Mouse (Mus musculus) urinary bladder, postnatal 4 days (tissue): ENCODE measurements around the gene Sh2d1b2.
"Not testable (repeated sequence)": the region's sequence is repeated elsewhere in the genome, so short reads cannot be mapped to it uniquely, and the experiment has no call there.

Experiments used
- DNase-seq, 2 experiments: peaks; one replicate each; pipeline ENCODE4 v3.0.0; 2021 to 2022; ENCODE audit warnings: low spot score in 2 of 2

Sh2d1b2 gene

DNA sequence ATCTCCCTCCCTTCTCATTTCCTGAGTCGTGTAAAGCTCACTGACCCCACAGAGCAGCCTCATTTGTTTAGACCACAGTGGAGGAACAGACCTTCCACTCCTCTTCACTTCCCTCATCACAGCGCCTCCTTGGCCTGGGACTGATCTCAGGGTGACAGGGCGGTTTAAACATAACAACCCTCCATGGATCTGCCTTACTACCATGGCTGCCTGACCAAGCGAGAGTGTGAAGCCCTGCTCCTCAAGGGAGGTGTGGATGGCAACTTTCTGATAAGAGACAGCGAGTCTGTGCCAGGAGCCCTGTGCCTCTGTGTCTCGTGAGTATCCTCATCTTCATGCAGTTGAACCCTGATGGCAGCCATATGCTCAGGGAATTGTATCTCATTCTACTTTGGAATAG lies at the start of gene Sh2d1b2:
Gene Sh2d1b2 (plus strand): TSS at position 62 of the 400 bp plus-strand sequence.
- DNase-seq: not testable (repeated sequence)

DNA sequence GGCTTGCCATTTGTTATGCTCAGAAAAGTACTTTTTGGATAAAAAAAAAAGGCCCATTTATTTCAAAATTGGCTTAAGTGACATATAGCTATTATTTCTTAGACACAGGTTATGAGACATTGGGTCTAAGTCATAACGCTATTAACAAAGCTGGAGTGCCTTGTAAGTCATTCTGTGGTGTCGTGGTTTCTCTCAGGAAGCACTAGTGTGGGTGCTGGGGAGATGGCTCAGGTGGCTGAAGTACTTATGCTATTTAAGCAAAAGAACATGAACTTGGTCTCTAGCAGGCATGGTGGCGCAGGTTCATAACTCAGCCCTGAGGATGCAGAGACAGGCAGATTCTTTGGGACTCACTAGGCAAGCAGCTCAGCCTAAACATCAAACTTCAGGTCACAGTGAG lies 47.4 kb upstream of the Sh2d1b2 start:
- DNase-seq: no peak

DNA sequence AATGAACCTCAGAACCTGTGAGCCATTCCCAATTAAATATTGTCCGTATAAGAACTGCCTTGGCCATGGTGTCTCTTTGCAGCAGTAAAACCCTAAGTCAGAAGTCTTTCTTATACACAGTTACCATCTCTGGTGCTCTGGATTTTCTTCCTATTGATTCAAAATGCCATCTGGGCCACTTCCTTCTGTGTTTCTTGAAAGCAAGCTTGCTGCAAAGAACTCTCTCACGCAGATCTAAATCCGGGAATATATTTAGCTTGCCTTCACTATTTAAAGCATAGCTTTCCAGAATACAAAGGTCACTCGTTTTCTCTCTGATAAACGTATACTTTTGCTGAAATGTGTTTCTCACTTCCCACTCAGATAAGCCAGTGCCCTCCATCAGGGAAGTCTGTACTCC lies 46.0 kb upstream of the Sh2d1b2 start:
- no peak for DNase-seq

DNA sequence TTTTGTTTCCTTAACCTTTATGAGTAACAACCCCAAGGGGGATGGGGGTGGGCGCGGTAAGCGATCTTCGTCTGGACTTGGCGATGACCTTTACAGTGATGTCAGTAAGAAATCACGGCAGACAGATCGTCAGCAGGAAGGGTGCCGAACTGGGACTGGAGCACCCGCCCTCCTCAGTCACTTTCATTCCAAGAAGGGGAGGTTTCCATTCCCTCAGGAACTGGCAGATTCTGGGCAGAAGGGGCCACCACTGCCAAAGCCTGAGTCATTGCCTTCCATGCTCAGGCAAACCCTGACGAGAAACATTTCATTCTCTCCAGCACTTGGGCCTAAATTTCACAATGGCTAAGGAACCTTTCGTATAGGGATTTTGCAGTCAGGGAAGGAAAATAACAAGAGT lies 43.9 kb upstream of the Sh2d1b2 start:
- peak in 1 of 2 experiments; percentile 60 for DNase-seq

DNA sequence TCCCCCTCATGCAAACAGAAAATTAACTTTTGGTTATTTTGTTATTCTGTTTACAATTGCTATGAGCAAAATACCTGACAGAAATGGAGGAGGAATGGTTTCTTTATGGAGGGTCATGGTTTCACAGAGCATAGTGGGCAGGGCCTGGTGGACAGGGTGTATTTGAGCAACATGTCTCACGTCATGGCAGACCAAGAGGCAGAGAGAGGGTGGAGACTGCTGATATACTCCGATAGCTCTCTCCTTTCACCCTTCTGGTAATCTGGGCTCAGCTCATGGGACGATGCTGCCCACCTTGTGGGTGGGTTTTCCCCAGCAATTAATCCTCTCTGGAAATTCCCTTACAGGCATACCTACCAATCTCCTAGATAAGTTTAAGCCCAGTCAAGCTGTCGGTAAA lies 42.3 kb upstream of the Sh2d1b2 start:
- DNase-seq: no peak

DNA sequence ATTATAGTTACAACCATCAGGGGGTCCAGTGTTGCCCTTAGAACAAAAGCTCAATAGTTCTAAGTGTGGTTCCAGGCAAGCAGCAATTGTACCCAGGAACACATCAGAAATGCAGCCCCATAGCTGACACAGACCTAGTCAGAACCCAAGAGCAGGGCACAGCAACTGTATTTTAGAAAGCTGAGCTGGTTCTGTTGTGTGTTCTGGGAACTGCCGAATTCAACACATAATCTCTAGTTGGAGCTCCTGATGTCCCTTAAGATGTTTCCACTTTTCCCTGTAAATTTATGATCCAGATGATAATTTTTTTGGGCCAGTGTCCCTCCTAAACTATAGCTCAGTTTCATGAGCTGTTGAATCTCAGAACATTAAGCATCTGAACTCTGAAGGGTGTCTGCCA lies 40.6 kb upstream of the Sh2d1b2 start:
- no peak for DNase-seq

DNA sequence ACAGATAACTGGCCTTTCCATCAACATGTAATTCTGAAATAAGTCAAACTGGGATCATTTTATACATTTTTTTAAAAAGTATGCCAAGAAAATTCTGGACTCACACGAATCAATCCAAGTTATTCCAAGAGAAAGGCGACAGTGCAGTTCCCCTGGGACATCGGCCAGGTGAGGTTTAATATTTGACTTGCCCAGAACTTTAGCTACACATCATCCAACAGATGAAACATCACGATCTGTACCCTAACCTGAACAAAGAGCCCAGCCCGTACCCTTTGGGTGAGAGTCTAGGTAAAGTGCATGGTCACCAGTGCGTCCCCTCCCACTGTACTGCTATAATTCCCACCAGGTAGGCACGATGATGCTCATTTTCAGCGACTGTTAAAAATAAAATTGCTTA lies 36.3 kb upstream of the Sh2d1b2 start:
- DNase-seq: no peak

DNA sequence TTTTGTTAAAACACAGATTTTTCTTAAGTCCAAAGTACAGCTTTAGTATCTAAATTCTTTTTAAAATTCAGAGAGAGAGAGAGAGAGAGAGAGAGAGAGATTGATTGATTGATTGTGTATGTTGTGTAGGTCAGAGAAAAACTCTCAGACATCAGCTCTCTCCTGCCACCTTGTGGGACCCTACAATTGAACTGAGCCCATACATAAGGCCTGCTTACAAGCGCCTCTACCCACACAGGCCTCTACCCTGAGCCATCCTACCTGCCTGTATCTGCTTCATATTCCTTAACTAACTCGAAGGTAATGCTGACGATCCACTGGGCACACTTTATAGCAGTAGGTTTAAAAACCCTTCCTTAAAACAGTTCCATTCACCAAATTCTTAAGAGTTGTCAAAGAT lies 32.2 kb upstream of the Sh2d1b2 start:
- no peak for DNase-seq

DNA sequence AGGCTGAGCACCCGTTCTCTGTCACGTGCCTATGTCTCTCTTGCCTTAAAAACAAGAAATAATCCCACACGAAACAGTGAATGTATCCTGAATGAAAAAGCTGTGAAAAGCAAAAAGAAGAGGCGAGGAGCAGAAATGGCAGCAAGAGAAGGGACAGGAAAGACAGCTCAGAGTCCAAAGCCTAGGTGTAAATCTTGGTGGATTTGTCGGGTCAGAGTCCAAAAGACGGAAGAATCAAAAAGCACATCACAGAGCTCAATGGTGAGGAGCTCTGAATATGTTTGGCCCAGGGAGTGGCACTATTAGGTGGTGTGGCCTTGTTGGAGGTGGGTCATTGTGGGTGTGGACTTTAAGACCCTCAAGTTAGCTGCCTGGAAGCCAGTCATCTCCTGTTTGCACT lies 26.2 kb upstream of the Sh2d1b2 start:
- DNase-seq: no peak

DNA sequence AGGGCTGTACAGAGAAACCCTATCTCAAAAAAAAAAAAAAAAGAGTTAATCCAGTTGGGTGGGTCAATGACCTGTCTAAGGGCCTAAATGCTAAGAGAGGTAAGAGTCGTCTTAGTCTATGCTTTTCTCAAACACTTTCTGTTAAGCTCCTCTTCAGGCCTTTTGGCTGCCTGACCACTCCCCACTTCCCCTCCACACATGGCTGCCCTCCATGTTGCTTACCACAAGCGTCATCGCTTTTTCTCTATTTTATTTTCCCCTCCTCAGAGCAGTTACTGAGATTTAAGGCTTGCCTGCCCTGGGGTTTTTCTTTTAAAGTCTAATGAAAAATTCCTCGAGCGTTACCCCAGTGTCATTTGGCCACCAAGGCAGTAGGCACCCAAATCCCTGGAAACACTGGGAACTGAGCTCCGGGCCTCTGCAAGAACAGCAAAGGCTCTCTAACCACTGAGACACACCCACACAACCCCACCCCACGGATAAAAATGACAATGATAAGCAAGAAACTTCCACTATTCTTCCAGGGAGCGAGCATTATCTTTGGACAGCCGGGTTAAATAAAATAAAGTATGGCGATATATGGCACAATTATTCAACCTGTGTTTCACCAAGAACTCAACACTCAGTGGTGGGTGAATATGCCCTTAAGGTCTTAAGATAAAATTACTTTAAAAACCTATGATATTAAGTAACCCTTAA lies 19.2 kb upstream of the Sh2d1b2 start:
- no peak for DNase-seq

DNA sequence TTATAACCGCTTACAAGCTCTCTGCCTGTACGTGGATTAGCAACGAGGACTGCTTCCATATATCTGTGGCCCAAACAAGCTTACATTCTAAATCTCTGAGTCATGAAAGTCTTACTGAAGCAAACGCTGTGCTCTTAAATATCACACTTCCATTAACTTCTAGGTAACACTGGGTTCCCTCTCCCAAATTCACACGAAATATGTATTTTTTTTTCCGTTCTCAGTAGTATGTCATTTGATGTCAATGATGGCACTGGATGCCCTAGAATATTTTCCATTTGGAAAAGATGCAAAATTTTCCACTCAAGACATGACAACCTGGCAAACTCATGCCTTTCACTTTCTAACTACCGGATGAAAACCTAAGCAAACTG lies 18.2 kb upstream of the Sh2d1b2 start:
- DNase-seq: no peak

DNA sequence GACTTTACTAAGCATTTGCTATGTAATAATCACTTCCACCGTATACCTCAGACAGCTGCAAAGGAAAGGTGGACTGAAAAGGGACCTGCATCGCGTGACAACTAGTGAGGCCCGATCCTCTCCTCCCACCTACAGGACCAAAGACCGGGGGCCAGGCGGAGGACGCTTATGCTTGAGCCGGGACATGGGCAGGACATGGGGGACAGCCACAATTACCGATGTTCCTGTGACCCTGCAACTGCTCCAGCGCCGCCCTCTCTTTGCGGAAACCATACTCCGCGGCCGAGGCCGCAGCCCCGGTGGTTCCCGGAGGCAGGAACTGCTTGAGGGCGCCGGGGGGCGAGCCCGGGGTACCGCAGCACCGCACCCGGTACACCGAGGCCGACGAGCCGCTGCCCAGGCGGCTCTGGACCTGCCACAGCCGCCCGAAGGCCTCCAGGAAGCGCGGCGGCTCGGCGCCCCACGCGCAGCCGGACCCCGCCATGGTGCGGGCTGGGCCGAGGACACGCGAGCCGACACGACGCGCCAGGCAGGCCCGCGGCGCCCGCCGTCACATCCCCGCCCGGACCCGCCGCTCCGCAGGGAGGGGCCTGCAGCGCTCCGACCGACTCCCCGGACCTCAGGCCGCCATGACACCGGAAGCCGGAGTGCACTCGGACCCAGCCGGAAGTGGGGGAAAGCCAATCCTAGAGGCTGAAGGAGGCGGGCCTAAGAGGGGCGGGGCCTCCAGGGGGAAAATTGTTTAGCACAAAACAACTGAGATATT lies 17.6 kb upstream of the Sh2d1b2 start, which contains the start of gene Uhmk1:
Gene Uhmk1 (minus strand): TSS at position 641 of the 766 bp plus-strand sequence.
- peak; percentile 84 to 90 for DNase-seq

DNA sequence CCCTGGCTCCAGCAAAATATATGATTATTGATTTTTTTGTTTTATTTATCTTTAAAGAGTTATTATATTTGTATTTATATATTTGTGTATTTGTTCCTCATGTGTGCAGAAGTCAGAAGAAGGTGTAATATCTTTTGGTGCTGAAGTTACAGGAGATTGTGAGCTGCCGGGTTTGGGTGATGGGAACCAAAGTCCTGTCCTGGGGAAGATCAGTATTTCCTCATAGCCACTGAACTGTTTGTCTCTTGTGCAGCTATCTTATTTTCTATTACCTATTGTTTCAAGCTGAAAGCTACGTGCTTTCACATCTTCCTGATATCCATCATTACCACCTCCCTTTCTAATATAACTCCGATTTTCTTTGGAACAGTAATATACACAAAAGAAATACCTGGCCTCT lies 17.0 kb upstream of the Sh2d1b2 start:
- DNase-seq: no peak

DNA sequence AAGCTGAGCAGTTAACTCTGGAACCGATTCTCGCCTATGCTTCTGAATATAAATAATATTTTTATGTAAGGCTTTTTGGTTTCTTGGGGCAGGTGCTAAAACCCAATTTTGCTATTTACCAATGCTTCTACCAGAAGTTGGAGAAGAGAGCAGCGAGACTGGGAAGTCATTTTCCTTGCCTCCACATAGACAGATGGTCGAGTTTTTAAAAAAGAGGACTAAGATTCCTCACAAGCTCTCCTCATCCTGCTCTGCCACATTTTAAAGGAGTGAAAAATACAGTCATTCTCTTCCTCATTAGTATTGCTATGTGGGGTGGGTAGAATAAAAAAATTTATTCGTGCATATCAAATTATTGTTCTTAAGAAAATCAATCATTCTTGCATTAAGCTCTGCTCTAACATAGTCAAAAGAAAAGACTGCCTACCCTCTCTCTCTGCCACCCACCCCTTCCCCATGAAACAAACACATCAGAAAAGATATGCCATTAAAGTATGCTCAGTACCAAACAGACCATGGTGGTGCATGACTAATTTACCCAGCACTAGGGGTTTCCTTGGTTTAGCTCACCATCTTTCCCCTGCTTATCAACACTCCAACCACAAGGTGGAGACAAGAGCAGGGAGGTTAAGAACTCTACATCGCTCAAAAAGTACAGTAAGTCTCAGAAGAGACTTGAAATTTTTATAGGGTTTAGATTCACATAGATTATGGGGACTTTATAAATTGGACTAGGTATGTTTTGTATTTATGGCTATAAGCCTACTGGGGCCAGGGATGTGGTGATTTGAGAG lies 14.3 kb upstream of the Sh2d1b2 start:
- no peak for DNase-seq

DNA sequence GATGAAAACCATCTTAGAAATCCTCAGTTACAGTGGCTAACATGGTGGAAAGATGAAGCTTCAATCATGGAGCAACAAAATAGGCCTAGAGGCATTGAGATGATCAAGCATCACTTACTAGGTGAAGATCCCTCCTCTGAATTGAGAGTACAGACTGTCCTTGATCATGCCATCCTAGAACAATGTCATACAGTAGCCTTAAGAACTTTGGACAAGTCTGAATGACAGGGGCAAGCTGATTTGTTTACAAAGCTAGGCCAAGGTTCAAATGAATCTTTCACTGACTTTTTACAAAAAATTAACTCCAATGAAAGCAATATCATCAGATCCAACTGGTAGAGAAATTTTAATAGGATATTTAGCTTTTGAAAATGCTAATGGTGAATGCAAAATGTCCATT lies 12.2 kb upstream of the Sh2d1b2 start:
- no peak for DNase-seq

DNA sequence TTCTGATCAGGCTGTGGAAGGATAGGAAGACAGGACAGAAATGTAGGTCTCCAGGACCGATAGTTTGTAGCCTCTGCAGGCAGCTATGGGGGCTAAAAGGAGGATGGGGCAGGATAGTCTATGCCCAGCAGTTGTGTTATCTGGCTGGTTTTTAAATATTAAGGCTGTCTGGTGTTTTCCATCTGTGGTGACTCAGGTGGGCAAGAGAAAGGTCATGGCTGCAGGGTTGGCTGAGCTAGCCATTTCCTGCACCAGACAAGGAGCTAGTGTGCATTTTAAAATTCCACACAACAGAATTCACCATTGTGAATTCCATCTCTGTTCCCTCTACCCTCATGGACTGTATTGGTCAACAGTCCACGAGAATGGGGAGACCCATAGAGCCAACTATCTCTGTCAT lies 9.3 kb upstream of the Sh2d1b2 start:
- DNase-seq: no peak

DNA sequence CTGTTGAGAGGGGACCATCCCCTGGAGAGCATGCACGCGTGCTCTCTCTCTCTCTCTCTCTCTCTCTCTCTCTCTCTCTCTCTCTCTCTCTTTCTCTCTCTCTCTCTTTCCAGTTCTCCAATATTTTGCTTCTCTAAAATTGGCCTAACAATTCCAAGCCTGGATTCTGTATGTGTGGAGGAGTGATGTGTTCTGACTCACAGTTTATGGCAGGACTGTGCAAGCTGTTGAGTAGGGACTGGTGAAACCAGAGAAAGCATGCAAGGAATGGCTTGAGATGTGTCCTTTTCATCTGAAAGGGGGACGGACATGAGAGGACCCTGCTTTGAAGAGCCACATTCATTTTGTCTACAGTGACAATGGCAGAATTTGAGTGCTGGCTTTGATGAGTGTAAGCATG lies 12.5 kb downstream of the Sh2d1b2 start:
- no peak for DNase-seq

DNA sequence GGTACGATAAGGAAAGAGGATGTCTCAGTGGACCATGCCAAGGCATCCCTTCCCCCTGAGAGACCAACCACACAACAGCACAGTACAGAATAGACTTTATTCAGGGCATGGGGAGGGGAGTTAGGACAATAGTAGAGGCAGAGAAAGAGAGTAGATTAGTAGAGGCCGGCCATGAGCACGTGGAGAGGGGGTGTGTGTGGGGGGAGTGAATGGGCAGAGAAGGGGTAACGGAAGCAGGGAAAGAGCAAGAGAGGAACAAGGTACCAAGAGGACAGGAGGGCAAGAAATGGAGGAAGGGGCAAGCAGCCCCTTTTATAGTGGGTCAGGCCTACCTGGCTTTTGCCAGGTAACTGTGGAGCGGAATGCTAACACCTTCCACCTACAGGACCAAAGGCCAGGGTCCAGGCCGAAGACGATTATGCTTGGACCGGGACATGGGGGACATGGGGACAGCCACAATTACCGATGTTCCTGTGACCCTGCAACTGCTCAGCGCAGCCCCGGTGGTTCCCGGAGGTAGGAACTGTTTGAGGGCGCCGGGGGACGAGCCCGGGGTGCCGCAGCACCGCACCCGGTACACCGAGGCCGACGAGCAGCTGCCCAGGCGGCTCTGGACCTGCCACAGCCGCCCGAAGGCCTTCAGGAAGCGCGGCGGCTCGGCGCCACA lies 22.5 kb downstream of the Sh2d1b2 start:
- no peak for DNase-seq

DNA sequence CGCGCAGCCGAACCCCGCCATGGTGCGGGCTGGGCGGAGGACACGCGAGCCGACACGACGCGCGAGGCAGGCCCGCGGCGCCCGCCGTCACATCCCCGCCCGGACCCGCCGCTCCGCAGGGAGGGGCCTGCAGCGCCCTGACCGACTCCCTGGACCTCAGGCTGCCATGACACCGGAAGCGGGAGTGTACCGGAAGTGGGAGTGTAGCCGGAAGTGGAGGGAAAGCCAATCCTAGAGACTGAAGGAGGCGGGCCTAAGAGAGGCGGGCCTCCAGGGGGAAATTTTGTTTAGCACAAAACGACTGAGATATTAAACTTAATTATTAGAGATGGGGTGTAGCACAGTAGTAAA lies 23.0 kb downstream of the Sh2d1b2 start:
- DNase-seq: peak; percentile 82 to 83

DNA sequence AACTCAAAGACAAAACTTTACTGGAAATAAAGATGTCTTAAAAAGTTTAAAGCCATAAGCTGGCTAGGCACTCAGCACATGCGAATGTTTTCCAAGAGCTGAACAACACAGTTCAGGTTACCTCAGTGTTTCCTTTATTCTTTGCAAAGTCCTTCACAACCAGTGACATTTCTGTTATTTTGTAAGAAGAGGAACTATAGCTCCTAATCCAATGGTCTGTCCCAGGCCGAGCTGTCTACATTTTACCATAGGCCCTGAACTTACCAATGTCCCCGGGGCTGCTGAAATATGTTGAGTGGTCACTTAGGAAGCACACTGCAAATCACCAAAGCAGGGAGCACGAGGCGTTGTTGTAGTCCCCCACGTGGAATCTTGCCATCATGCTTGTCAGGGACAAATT lies 37.7 kb downstream of the Sh2d1b2 start:
- DNase-seq: no peak

DNA sequence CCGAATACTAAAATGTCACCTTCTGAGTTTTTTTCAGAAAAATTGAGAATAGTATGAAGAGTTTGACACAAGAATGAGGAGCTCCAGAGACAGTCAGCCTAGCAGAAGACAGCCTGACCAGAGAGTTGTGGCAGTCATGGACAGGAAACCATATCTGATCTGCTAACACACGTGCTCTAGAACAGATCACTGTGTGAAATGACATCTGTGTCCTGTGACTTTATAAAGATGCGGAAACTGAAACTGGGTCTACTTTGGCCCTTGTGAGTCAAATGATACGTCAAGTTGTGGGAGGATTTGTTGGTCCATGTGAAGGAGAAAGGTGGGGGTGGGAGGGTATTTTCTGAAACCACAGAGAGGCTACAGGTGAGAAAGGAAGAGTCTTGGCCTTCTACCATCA lies 38.1 kb downstream of the Sh2d1b2 start:
- no peak for DNase-seq

DNA sequence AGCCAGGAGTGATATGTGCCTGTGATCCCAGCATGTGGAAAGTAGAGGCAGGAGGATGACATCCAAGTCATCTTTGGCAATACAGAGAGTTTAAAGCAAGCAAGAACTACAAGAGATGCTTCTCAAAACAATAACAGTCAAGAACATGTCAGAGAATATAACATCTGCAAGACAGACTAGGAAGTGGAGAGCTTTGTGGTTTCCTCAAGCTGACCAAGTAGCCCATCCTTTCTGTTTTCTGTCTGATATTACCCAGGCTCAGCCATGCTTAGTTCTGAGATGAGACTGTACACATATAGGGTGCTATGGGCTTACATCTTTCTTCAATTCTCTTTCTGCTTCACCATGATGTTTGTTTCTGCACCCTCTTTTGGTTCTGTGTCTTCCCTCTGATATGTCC lies 40.7 kb downstream of the Sh2d1b2 start:
- no peak for DNase-seq
